In genomic region chr1:176274667-176275610, GRCm38 (mm10) we compare ENCODE assay signal across 8 mouse cellular contexts. TPM values are rescaled to one million over a fixed set of nuclear protein-coding genes. Genes with fewer than 3 reads are reported as not detected.
DNase-seq lines count a peak whose midpoint lies in the region; ATAC-seq and TF ChIP-seq lines count a peak whose summit lies in the region.

Gene Pld5 (minus strand): TSS chr1:176275312.

- peak; percentile 39 to 51 for DNase-seq in left cerebral cortex, adult 18-20 months (ENCODE audit: low spot score in 2 of 2)
- no peak for DNase-seq in left cerebral cortex, adult 11 months (ENCODE audit: low spot score)
- peak; percentile 57 for DNase-seq in cerebellum, adult 11 months
- peak; percentile 14 for DNase-seq in liver, postnatal 0 days
- peak; percentile 37 to 49 for DNase-seq in right cerebral cortex, adult 2 months (ENCODE audit: low spot score in 2 of 2)
- DNase-seq in MN1 (ENCODE audit: low spot score) = no peak

- TF ChIP-seq EP300 in liver, postnatal 0 days (IDR thresholded peaks at IDR 0.05; ENCODE audit: low read depth) = no peak

- peak within 1 kb of the TSS; percentile 72 for H3K9ac ChIP-seq in forebrain, embryonic 13.5 days
- H3K9ac ChIP-seq in hindbrain, embryonic 15.5 days = peak within 1 kb of the TSS; percentile 54
- H3K9ac ChIP-seq in liver, postnatal 0 days (replicated peaks) = no peak within 1 kb of the TSS

- no peak within 1 kb of the TSS for H3K27ac ChIP-seq in forebrain, embryonic 13.5 days
- peak within 1 kb of the TSS; percentile 58 for H3K27ac ChIP-seq in hindbrain, embryonic 15.5 days (replicated peaks)
- no peak within 1 kb of the TSS for H3K27ac ChIP-seq in liver, postnatal 0 days (ENCODE audit: low read depth)

- ATAC-seq in forebrain, embryonic 13.5 days = peak; percentile 93
- ATAC-seq in hindbrain, embryonic 15.5 days (ENCODE audit: low FRiP score, low read depth) = peak; percentile 92
- no peak; the same call in 1 of the 2 replicates for ATAC-seq in liver, postnatal 0 days

- H3K4me1 ChIP-seq in forebrain, embryonic 13.5 days = peaks cover 11% of the 10 kb centered on the region
- H3K4me1 ChIP-seq in hindbrain, embryonic 15.5 days (replicated peaks) = peaks cover 20% of the 10 kb centered on the region
- H3K4me1 ChIP-seq in liver, postnatal 0 days (ENCODE audit: insufficient read depth) = no peaks in the 10 kb centered on the region

- under 1% methylated on average over 78 of the region's 86 CpGs for WGBS in forebrain, embryonic 13.5 days
- WGBS in hindbrain, embryonic 15.5 days = under 1% methylated on average over 67 of the region's 86 CpGs
- WGBS in liver, postnatal 0 days (ENCODE audit: insufficient replicate concordance) = 2% methylated on average over 73 of the region's 86 CpGs

- peak within 1 kb of the TSS; percentile 65 for H3K4me3 ChIP-seq in forebrain, embryonic 13.5 days
- peak within 1 kb of the TSS; percentile 51 for H3K4me3 ChIP-seq in hindbrain, embryonic 15.5 days
- H3K4me3 ChIP-seq in liver, postnatal 0 days (ENCODE audit: low read depth, low read length) = peak within 1 kb of the TSS; percentile 24

- TF ChIP-seq CTCF in liver, postnatal 0 days (IDR thresholded peaks at IDR 0.05; ENCODE audit: low read depth) = no peak

- no peaks in the 10 kb centered on the region for H3K36me3 ChIP-seq in forebrain, embryonic 13.5 days (ENCODE audit: poor library complexity, severe bottlenecking)
- H3K36me3 ChIP-seq in hindbrain, embryonic 15.5 days = no peaks in the 10 kb centered on the region
- H3K36me3 ChIP-seq in liver, postnatal 0 days (replicated peaks; ENCODE audit: insufficient read depth, low read length) = no peaks in the 10 kb centered on the region

- peak within 1 kb of the TSS; percentile 96 for H3K4me2 ChIP-seq in forebrain, embryonic 13.5 days
- H3K4me2 ChIP-seq in hindbrain, embryonic 15.5 days = peak within 1 kb of the TSS; percentile 76
- peak within 1 kb of the TSS; percentile 53 for H3K4me2 ChIP-seq in liver, postnatal 0 days (ENCODE audit: low read depth, low read length)

- peaks cover 23% of the 10 kb centered on the region for H3K27me3 ChIP-seq in forebrain, embryonic 13.5 days
- no peaks in the 10 kb centered on the region for H3K27me3 ChIP-seq in hindbrain, embryonic 15.5 days
- peaks cover 39% of the 10 kb centered on the region for H3K27me3 ChIP-seq in liver, postnatal 0 days (ENCODE audit: insufficient read depth, low read length)

- H3K9me3 ChIP-seq in forebrain, embryonic 13.5 days (replicated peaks) = no peaks in the 10 kb centered on the region
- no peaks in the 10 kb centered on the region for H3K9me3 ChIP-seq in hindbrain, embryonic 15.5 days
- H3K9me3 ChIP-seq in liver, postnatal 0 days (ENCODE audit: low read length) = no peaks in the 10 kb centered on the region

RNA-seq across cellular contexts. Expression of gene Pld5, which starts in this region (rescaled TPM):
- total RNA-seq in left cerebral cortex, adult 18-20 months (2021) = 10 to 100 TPM in 1 of 2 experiments, 1 to 10 TPM in 1; 9.5 to 10.5 TPM
- 0.80 and 0.92 TPM in 2 replicates for polyA plus RNA-seq in forebrain, embryonic 13.5 days (2015; fragmentation: Nextera tagmentation; extraction: Ambion mirVana)
- 5.9 and 6.8 TPM in 2 replicates for polyA plus RNA-seq in hindbrain, embryonic 15.5 days (2015; fragmentation: Nextera tagmentation; extraction: Ambion mirVana)
- polyA plus RNA-seq in liver, postnatal 0 days (2015; fragmentation: Nextera tagmentation; extraction: Ambion mirVana) = not detected in 2 replicates

Comparison
In these comparisons a context has a peak if more than half of its experiments do, and no peak if none do; other contexts are left out.
1. DNase-seq: peak in left cerebral cortex, adult 18-20 months (2 of 2), cerebellum, adult 11 months (single experiment) and right cerebral cortex, adult 2 months (2 of 2); none in left cerebral cortex, adult 11 months (single experiment) and MN1 (single experiment).
2. Peak in ATAC-seq, H3K4me3 ChIP-seq, H3K9ac ChIP-seq and H3K4me2 ChIP-seq in forebrain, embryonic 13.5 days; RNA of the gene not detected or under 1 TPM.
3. Peak in DNase-seq, H3K4me3 ChIP-seq and H3K4me2 ChIP-seq in liver, postnatal 0 days; RNA of the gene not detected or under 1 TPM.
4. Peak in every context shown above with its lines, with median percentiles within 50 percentile points of each other: H3K4me2 ChIP-seq and H3K4me3 ChIP-seq.